Mouse (Mus musculus) embryo, embryonic 11.5 days (tissue): ENCODE results near the gene Slc47a2.
A peak's percentile ranks its signal among the peaks of the same experiment; 100 is the strongest.

Experiments
- DNase-seq: peaks from one replicate; pipeline ENCODE4 v3.0.0-alpha.2; 2012; ENCODE audit warnings: low read depth, low spot score

The Slc47a2 gene

DNA sequence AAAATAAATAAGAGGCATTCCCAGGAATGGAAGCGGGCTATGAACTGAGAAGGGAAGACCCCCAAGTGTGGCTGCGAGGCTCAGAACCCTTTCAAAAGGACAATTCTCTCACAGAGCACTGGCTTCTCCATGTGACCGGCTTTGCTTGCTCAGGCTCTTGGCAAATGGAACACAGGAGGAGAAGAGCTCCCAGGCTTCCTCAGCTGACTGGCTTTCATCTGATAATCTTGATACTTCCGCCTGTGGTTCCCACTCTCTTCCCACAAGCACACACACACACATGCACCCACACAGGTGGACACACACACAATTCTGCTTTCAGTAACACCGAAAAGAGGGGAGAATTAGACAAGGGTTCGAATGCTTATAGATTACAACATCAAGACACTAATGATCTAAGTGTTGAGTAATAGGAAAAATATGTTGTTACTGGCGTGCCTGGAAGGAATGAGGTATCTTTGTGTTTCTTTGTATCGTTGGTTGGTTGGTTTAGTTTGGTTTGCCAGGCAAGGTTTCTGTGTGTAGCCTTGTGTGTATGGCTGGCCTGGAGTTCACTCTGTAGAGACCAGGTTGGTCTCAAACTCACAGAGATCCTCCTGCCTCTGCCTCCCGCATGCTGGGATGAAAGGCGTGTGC, 59.1 kb downstream of the Slc47a2 start:
- DNase-seq = no peak

DNA sequence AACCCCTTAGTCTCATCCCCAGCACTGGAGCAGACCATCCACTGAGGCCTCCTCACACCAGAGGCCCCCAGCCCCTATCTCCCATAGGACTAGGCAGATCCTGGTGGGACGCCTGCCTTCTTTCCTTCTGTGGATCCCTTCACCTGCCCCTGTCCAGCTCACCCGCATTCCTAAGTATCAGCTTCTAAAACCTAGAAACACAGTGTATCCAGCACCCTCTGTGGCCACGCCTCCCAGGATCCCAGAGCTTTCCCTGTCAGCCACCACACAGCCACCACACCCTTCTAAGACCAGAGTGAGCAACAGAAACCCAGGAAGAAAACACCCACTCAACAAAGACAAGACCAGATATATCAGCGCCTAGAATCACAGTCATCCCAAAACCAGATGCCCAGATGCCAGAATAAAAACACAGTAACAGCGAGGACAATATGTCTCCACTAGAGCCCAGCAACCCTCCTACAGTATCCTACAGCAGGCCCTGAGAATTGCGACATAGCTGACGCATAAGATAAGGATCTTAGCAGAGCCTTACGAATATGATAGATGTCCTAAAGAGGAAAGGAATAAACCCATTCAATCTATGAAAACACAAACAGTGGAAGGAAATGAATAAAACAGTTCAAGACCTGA, 64.1 kb downstream of the Slc47a2 start:
- DNase-seq = no peak

DNA sequence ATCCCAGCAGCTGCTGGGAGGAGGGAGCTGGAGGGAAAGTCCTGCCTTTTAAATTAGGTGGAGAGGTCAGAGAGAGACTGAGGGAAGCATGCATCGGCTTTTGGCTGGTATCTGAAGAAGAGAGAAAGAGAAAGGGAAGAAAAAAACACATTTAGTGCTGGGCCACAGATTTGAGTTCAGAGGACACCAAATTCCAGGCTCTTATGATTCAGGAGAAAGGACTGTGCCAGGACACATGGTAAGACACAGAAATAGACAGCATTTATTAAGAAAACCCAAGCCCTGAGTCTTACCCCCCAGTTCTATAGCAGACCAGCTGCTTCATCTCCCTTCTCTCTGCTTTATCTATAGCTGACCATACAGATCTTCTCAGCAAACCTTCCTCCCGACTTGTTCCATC, 64.7 kb downstream of the Slc47a2 start:
- no peak for DNase-seq

DNA sequence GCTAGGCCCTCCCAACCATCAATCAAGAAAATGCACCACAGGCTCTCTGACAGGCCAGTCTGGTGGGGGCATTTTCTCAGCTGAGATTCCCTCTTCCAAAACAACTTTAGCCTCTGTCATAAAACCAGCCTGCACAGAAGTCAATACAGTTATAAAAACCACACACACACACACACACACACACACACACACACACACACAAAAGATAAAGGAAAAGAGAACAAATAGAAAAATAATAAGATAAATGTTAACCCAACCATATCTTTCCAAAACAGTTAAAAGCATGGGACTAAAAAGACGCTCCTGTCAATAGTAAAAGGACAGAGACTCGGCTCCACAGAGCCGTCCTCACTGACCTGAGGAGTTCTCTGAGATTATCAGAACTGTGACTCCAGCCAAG, 66.2 kb downstream of the Slc47a2 start:
- no peak for DNase-seq

DNA sequence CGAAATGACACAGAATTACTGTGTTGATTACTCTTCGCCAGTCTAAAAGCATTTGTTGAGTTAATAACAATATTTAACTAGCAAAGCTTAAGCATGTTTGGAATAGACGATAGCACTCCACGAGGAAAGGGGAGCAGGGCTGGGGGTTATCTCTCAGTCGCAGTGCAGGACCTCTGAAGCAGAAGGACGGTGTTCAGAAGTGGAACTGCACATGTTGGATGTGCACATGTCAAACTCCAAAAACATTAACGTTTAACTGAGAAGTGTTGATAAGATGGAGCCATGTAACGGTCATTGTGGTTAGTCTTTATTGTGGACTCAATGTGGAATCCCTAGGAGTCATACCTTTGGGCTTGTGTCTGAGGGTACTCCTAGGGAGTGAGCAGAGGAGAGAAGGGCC, 67.6 kb downstream of the Slc47a2 start:
- no peak for DNase-seq

DNA sequence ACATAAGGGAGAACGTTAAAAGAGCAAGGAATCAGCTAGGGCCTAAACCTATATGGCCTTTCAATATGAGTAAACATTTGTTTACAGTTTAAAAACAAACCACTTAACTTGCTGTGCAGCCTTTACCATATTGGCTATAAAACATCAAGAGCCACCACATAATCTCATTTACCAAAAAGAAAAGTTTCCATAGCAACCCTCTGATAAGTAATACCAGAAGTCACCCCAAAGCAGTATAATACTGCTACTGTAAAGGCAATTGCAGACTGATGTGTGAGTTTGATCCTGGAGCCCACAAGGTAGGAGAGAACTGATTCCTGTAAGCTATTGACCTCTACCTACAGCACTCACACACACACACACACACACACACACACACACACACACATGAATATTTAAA, 68.2 kb downstream of the Slc47a2 start:
- no peak for DNase-seq

DNA sequence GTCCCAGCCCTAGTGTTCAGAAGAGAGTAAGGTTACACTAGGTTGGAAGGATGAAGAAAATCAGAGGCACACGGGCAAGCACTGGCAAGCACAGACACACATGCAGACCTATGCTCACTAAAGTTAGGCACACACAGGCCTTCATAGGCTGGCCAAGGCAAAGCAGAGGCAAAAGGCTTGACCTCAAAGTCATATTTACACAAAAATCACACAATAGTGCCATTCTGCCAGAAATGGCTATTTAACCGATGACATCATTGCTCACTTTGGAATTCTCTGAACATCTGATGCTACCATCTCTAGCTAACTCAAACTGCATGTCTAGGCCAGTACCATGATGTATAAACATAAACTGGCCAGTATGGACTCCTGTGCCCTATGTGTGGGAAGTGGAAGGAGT, 68.7 kb downstream of the Slc47a2 start:
- no peak for DNase-seq

DNA sequence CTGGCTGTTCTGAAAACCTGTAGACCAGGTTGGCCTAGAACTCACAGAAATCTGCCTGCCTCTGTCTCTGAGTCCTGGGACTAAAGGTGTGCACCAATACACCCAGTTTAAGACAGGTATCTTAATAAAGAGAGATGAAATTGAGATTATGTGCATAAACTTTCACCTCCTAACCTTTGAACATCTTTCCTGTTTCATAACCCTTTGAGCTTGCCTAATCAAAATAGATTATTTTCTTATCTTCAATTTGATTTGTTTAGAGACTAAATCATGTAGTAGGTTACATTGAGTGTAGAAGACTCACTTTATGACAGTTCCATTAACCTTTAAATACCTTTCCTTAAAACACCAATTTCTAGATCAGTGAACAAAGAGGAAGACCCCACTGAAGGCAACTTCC, 71.0 kb downstream of the Slc47a2 start:
- DNase-seq = no peak

DNA sequence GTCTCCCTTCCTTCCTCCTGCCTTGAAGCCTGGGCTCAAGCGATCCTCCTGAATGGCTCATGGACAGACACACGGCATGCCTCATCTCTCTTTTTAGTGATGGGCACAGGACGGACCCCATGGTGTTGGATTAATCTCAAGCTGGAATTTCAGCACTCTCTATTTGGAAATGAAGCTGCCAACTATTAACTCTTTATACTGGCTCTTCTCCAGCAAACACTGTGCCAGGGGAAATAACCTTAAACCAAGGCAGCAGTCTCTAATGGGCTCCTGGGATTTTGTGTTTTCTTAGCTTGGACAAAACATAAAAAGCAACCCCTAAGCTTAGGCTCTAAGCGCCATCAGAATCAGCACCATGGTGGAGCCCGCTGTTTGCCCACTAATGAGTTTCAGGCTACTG, 72.3 kb downstream of the Slc47a2 start:
- no peak for DNase-seq

DNA sequence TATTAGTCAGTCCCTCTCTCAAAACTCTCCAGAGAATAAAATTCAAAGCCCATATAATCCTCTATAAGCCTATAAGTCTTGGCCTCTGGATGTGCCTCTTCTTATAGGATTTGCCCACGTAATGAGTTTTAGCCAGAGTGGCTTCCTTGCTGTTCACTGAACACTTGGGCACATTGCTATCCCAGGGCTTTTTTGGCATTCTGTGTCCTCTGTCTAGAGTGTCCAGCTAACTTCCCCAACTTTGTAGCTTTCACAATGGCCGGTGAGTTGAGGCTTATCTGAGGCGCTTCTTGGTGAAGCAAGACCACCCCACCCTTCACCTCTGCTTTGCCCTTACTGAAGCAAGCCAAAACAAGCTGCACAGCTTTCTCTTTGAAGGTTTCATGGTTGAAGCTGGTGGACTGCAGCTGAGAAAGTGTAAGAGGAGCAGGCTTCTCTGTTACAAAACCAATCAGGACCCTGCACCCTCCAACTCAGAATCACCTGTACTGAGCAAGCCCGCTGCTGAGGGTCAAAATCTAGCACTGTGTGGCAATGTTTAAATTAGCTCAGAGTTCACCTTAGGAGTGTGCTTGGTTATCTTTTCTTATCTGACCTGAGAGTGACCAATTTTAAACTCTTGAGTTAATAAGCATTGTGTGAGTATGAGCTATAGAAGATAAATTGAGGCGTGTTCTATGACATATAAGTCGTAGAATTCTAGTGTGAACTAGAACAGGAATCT, 73.9 kb downstream of the Slc47a2 start:
- no peak for DNase-seq

DNA sequence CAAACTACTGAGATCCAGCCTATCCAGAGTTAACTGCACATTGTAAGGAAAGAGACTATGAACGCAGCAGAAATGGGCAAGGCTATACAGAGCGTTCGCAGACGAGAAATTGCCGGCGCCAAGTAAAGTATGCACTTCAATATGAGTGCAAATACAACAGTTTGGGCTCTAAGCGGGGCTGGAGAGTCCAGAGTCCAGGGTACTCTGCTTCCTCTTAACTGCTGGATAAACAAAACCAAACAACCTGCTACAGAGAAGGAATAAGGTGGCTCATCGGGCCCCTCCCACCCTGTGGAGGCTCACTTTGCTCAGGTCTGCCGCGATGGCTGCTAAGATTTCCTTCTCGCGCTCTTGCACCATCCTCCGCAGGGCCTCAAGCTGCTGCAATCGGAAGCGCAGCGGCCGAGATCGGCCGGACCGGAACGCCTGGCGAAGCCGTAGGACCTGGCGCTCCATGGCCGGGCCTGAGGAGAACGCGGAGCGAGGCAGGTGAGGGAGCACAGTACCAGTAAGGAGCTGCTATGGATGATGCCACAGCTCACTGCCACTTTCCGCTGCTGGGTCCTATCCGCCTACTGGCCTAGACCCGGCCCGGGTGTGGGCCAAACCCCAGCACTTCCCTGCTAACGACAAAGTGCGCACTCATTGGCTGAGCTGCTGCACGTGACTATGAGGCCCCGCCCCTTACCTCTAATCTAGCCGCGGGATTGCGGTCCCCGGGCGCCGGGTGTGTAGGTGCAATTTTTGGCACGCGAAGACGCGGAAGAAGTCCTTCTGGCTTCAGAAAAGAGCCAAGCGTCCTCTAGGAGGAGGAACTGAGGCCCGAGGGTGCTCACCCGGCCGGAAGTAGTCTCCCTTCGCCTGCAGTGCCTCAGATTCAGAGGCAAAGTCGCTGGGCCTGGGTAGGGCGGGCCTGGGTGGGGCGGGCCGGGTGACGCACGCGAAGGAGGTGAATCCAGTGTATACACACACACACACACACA, 75.8 kb downstream of the Slc47a2 start, which contains the start of gene Aldh3a2:
Gene Aldh3a2, minus strand, starts transcription at position 914 of the 983 bp plus-strand sequence.
- DNase-seq = peak; percentile 87

DNA sequence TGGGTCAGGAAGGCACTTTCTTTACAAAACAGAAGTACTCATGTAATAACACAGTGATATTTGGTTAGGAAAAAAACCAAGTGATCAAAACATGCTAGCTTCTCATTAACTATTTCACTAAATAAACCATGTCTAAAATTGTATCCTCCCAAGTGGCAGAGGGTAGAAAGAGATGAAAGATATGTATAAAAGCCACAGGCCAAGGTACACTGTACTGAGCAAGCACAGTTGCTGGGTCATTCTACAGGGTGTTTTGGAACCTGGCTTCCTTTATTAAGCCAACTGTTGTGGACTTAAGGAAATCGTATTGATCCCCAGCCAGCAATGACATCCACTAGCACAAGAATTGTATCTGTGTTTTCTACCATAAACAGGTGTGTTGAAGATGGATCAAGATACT, 78.8 kb downstream of the Slc47a2 start:
- no peak for DNase-seq

DNA sequence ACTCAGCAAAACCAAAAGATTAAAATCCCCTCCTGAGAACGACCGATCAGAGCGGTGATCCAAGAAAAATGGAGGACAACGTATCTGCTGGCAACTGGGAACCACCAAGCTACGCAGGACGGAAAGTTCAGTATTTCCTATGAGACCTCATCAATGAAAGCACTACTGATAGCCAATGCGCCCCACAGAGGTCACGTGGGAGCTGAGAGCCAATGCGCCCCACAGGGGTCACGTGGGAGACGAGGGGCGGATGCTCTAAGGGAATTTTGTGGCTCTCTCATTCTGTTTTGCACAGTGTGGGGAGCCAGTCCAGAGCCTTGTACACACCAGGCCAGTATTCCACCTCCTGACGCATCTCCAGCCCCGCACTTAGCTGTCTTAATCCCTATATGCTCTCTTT, 80.1 kb downstream of the Slc47a2 start:
- DNase-seq = no peak

DNA sequence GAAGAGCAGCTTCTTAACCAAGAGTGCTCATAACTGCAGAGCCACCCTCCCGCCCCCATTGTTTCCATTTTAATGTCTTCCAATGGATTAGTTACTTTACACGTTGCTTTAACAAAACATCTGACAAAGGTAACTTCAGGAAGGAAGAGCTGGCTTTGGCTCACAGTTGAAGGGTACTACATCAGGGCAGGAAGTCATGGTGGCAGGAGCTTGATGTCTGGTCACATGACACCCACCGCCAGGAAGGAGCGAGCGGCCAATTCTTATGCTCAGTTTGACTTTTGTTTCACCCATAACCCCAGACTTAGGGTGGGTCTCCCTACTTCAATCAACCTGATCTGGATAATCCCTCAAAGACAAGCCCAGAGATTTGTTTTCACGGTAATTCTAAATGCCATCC, 83.6 kb downstream of the Slc47a2 start:
- DNase-seq = no peak

DNA sequence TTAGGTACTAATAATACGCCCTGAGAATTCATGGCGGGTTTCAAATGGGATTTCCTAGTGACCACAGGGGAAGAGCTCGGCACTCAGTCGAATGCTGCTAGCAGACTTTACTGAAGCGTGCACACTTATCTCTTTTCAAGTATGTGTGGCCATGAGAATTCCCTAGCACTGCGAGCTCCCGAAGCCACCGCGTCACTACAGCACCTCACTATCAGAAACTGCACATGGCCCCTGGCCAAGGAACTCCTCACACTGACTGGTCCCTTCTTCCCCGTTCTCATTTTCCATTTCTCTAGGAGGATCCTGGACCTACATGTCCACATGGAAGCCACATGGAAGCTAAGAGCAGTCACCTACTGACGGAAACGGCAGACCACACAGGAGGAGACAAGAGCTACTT, 89.9 kb downstream of the Slc47a2 start:
- DNase-seq = no peak

DNA sequence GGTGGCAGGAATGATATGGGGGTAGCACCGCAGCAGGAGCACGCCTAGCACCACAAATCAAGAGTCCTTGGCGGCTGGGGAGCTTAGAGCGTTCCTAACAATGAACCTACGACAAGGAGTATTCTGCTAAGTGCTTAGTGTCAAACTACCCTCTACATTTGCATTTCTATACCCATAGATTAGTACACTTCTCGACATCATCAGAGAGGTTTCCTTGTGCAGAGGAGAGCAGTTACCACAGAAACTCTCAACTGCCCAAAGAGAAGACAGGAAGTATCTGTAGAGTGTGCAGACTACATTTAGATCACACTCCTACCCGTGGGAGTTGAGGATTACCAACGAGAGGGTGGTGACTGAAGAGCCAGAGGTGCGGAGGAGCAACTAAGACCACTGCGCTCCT, 90.9 kb downstream of the Slc47a2 start:
- no peak for DNase-seq
